Mouse (Mus musculus) 3134 (cell line): ENCODE measurements around the gene Cactin.

Experiments used
- DNase-seq: peaks from one replicate; pipeline ENCODE4 v3.0.0-alpha.2; 2011; ENCODE audit warnings: low spot score; ENCODE audit not compliant: insufficient read length; ENCODE audit errors: extremely low read depth

Gene Cactin

DNA sequence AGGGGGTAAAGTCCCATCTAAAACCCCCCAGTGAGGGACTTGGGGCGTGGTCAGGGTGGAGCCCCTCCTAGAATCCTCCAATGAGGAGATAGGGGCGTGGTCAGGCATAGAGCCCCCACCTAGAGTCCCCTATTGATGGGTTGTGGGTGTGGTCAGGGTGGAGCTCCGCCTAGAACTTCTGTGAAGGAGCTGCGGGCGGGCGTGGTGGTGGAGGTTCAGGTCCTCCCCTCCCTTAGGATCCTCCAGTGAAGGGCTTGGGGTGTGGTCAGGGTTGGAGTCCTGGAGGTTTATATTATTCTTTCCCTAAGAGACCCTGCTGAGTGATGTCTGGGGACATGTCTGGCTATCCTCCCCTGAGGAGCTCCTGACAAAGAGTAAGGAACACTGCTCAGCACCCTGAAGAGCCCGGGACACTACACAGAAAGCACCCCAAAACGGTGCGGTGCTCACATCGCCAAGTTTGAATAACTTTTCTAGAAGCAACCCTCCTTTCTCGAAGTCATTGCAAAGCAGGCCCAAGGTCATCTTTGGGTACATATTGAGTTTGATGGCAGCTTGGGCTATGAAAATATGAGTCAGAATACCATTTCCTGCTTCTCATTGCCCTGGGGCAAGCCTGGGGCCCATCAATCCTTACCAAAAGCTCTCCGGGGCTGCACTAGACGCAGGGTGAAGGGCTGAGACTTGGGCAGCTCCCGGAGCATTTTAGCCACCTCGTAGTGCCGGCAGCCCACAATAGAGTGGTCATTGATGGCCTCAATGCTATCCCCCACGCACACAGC is 19.8 kb downstream of the Cactin start:
- DNase-seq, result no peak

DNA sequence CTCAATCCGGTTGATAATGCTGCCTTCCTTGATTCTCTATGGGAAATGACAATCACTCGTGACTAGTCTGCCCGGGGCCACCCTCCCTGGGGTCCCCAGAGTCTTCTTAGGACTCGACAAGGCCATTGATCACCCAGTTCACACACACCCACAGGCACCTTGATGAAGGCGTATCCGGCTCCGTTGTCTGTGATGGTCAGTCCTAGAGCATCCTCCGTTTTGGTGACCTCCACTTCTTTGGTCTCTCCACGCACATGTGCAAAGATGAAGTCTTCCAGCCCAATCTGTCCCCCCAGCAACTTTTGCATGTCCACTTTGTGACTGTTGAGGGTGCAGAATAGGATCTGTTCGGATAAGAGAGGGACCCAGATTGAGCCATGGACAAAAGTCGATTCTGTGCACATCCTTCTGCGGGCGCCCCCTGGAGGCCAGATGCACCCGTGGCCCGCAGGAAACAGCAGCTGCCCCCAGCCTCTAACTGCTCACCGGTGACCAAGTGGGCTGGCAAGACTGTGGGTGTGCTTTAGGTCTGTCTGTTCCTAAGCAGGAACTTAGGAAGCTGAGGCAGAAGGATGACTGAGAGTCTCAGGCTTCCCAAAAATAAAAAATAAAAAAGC is 20.5 kb downstream of the Cactin start:
- DNase-seq, result peak; percentile 60

DNA sequence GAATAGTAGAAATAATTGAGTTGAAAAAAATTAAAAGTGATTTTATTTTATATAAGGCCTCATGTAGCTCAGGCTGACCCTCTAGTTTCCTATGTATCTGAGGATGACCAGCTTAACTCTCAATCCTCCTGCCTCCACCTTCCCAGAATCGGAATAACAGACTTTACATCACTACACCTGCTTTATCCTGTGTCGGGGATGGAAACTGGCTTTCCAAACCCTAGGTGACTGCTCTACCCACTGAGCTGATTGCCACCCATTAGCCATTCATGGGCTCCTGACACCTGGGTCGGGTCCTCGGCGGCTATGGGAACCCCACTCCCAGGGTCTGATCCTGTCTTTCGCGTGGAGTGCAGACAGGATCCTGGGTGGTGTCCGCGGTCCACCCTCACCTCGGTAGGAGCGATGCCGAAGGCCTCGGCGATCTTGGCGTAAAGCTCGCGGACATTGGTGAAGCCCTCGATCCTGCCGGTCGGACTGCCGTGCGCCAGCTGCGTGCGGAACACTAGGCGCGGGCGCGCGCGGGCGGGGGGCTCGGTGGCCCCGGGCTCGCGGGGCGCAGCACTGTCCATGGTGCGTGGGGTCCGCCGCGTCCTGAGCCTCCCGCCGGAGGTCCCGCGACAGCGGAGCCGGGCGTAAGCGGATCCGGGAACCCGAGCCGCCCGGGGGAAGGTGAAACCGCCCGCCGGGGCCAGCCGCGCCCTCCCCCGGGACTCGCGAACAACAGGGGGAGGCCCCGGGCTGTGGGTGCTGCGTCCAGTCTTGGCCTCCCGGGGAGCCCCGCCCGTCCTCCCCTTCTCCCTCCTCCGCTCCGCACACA is 22.0 kb downstream of the Cactin start, which contains the start of gene Gipc3:
Gene Gipc3 (minus strand): TSS at position 581 of the 820 bp plus-strand sequence.
- DNase-seq, result no peak

DNA sequence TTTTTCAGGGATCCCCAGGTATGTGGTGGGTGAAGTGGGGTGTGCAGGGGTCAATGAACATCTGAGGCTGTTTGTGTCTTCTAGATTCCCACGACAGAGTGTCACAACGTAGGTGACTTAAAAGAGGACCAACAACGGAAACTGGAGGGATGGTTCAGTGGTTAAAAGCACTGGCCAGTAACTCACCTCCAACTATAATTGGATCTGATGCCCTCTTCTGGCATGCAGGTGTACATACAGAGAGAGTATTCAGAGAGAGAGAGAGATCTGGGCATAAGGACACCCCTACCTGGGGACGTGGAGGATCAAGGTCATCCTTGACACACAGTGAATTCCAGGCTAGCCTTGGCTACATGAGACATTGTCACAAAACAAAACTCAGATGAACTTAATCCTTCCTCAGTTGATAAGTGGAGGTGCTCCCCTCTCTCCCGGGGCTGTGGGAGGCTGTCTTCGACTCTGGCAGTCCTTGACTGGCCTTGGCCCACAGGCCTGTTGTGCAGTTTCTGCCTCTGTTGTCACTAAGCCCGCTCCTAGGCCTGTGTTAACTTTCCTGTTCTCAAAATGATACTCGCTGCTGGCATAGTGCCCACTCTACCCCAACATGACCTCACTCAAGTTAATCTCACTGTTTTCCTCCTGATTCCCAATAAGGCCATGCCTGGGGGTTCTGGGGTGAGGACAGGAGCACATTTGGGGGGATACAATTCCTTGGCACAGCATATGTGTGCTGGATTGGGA is 23.7 kb downstream of the Cactin start:
- DNase-seq, result no peak

DNA sequence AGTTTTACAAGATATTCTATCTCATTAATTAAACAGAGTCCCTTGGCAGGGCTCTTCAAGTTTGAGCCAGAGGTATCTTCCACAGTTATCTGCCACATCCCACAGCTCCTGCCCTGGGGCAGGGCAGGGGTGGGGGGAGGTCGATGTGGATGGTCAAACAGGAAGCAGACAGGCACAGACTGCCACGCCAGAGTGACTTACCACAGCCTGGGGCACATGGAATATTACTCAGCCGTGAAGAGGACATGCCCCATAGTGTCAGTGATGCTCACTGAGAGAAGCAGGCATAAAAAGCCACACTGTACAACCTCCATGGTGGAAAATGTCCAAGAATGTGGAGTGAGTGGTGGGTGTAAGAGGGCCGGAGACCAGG is 24.2 kb downstream of the Cactin start:
- DNase-seq, result no peak

DNA sequence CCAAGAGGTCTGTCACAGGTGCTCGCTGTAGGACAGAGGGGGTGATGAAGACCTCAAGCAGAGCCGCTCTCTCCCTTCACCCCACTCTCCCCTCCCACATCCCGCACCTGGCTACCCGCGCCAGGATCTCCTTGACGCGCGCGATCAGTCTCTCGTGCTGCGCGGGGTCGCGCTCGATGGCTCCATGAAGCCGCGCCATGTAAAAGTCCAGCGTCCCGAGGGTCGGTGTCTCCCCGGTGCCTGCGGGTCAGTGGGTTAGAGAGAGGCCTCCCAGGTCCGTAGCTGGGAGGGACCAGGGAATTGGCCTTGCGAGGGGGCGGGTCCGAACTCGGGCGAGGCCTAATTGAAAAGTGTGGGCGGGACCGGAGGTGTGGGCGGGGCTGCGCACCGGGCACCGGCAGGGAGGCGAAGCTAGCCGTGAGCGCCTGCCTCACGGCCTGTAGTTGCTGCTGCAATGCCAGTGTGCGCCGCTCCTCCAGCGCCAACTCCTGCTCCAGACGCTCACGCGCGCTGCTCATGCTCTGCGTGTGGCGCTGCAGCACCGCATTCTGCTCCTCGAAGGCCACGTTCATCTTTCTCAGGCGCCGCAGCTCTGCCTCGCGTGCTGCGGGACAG is 25.7 kb downstream of the Cactin start:
- no peak for DNase-seq

DNA sequence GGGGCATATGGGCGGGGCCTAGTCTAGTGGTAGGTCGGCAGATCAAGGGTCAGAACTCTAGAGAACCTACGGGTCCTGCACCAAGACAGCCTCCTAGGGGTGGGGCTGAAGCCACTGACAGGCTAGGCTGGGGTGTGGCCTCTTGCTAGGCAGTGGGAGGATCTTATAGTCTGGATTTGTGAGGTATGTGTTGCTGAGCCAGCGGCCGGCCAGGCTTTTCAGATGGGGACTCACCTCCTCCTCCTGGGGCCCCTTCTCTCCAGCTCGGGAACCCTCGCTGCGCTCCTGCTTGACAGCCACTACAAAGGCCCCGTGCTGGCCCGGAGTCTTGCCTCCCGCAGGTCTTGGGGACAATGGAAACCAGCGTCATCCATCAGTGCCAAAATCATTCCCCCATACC is 28.2 kb downstream of the Cactin start:
- DNase-seq, result peak; percentile 72

DNA sequence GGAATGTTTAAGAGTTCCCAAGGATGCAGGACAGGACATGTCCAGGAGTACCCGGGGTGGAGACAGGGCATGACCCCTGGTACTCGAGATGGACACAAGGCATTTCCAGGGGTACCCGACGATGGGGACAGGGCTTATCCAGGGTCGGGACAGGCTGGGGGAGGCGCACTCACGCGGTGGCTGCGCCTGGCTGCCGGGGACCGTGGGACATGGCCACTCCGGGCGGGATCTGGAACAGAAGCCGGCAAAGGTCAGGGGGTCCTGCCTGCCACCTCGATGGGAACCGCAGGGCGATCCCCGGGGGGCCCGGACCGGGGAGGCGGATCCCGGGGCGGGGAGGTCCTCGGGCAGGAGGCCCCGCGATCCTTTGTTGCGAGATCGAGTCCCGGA is 29.1 kb downstream of the Cactin start:
- no peak for DNase-seq

DNA sequence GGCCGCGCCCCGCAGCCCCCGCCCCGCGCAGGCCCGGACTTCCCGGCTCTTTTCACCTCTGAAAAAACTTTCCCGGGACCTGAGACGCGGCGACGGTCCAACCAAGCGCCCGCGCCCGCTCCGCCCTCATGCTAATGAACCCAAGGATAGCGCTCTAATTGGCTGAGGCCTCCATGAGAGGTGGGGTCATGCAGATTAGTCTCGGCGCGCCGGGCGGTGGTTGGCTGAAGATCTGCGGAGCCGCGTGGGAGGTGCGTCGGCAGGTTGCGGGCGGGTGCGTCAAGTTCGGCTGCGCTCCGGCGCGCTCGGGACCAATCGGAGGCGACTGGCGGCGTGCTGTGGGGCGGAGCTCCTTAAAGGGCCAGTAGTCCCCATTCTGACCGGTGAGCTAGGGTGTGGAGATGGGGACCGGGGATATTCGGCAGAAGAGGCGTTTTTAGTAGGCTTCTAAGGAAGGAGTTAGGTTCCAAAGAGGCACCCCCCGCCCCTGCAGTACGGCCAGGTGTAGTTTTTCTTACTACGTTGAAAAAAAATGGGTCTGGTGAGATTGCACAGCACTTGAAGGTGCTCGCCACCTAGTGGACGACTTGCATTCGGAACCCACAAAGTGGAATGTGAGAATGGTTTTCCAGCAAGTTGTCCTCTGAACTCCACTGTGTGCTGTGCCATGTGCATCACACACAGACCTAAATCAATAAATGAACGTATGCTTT is 29.6 kb downstream of the Cactin start, which contains the start of gene Hmg20b:
Gene Hmg20b (minus strand): TSS at position 130 of the 713 bp plus-strand sequence.
- peak; percentile 100 for DNase-seq

DNA sequence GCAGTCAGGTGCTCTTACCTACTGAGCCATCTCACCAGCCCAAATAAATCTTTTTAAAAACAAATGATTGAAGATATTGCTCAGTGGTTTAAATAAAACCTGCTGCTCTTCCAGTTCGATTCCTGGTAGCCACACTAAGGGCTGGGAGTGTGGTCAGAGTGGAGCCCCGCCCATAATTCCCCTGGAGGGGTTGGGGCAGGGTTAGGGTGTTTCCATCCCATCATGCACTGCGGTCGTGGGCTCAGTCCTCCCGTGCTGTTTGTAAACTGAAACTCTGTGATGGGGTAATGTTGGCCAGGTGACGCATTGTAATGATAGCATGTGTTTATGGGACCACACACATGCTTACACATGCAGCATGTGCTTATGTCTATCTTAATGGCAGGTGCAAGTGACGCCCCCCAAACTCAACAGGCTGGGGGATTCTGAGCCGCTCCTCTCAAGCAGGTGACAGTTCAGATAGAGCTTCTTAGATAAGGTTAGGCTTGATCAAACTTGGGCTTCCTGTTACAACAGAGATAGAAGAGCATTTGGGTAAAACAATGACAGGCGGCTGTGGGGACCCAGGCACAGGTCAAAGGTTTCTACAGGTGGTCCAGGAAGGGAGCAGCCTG is 30.9 kb downstream of the Cactin start:
- DNase-seq, result no peak

DNA sequence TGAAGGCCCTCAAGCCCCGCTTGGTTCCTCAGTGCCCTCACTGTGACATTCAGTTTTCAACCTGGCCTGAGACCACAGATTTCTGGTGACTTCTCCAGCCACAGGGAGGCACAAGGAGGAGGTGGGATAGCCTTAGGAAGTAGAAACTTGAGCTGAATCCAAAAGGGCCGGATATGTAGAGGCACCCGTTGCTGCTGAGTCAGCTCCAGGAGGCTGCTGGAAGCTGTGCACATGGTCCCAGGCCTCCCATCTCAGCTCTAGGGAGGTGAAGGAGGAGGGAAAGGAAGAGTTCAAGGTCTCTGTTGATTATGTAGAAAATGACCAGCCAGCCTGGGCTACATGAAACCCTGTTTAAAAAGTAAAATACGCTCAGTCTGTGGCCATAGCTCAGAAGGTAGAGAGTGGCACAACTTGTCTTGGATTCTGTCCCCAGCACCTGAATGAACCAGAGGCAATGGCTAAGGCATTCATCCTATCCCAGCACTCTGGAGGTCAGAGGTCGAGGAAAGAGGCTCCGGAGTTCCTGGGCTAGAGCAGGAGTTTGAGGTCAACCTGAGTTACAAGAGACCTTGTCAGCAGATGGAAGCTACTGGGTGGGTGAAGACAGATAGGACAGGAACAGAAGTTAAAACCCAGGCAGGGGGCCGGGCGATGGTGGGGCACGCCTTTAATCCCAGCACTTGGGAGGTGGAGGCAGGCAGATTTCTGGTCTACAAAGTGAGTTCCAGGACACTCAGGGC is 34.0 kb downstream of the Cactin start:
- DNase-seq, result no peak

DNA sequence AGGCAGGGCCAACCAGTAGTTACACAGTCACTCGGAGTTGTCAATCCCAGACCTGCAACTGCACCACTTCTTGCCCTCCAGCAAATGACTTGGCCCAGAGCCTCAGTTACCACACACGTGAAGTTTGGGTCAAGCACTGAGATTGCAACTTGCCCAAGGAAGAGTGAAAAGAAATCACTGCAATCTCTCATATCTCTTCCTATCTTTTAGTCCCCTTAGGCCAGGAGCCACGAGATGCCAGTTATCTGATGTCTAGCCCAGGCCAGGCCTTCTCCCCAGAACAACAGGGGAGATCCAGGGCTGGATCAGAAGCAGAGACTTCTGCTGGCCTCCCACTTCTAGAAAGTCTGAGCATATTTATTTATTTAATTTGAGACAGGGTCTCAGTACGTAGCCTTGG is 34.6 kb downstream of the Cactin start:
- DNase-seq, result no peak

DNA sequence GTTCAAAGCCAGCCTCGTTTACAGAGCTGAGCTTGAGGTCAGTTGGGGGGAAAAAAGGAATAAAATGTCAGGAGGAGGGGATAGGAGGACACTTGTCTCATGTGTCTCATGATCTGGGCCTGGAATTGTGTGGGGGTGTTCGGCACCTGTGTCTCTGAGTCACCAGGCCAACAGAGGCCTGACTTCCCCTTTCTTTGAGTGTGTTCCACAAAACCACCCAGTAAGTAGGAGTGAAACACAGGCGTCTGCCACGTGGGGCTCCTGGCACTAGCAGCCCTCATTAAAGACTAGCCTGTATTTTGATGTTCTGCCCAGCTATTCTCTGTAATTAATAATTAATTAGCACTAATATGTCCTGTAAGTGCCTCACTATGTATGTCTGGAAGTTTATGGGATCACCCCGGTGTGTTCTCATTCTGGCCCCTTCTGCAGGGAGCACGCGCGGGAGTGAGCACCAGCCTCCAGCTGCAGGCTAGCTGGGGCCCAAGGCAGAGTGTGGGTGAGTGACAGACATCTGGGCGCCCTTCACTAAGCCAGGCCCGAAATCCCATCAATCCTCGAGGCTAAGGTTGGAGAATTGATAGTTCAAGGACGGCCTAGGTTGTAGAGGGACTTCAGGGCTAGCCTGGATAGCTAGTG is 35.6 kb downstream of the Cactin start:
- DNase-seq, result no peak

DNA sequence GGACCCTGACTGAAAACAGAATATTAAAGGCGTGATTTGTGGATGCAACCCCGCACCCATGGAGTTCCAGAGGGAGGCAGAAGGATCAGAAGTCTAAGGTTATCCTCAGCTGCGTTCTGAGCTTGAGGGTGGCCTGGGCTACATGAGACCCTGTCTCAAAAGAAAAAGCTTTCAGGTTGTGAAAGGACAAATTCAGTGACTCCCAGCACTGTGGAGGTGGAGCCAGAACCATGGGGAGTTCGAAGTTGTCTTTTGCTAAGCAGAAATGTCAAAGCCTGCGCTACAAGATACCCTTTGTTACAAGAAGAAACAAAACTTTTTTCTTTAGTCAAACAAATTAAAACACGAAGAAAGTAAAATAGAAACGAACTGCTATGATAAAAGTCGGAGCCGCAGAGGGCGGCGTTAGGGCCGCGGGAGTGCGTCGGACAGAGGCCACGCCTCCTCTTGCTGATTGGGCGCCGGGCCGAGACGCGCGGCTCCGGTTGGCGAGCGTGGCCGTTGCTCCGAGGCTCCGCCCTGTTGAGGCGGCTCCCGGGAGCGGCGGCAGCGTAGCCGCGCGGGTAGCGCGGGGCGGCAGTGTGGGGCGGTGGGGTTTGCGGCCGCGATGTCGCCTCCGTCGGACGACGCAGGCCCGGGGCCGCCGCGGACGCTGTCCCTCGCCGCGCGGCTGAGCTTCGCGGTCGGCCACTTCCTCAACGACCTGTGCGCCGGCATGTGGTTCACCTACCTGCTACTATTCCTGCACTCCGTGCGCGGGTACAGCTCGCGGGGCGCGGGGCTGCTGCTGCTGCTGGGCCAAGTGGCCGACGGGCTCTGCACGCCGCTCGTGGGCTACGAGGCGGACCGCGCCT is 36.3 kb downstream of the Cactin start, which contains the start of gene Mfsd12:
Gene Mfsd12 (plus strand): TSS at position 501 of the 854 bp plus-strand sequence.
- peak; percentile 87 for DNase-seq

DNA sequence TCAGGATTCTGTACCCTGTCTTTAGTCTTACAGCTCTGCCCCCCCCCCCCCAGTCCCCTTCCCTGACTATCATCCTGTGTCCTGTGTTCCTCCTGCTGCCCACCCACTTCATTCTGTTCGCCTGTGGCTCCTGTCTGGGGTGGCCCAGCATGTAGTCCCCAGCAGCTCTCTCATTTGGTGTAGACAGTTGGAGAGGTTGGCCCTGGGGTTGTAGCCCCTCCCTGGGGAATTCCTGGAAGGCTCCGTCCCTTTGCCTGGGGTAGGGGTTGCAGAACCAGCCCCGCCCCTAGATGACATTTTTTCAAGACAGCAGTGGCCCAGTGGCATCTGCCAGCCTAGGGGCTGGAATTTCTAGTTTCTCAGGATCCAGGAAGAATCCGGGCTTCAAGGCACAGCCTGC is 37.3 kb downstream of the Cactin start:
- DNase-seq, result no peak

DNA sequence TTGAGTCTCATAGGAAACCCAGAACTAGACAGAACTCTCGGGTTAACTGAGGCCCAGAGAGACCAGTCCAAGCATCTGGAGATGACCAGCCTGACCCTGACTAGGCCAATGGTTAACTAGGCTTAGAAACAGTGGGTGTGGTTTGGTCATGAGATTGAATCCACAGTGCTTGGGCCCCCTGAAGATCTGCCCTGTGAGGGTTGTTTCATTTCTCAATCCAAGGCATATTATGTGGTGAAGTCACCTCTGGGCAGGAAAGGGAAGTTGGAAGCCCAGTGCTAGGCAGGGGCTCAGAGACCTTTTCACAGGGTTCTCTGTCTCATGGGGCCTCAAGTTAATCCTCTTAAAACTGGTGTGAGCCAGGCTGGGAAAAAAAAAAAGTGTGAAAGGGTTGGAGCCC is 37.9 kb downstream of the Cactin start:
- no peak for DNase-seq

DNA sequence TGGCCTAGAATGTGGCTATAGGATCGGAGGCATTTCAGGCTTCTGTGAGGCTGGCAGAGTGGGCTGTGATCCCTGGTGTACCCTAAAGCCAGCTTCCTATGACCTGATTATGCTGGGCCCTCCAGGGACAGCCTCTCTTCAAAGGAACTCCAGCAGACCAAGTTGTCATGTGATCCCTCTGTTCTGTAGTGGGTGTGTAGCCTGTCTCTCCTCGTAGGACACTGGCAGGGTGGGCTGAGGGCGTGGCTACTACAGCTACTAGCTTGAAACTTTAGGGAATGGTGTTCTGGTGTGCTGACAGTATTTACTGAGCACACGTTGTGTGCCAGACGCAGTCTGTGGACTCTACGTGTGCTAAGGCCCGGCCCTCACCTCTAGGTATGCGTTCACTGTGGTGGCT is 39.8 kb downstream of the Cactin start:
- no peak for DNase-seq
